Mouse (Mus musculus) retina, postnatal 1 day (tissue): ENCODE results near the gene Zfp651.

Experiments
- DNase-seq: peaks from one replicate; pipeline ENCODE4 v3.0.0-alpha.2; 2012

Zfp651 gene

DNA sequence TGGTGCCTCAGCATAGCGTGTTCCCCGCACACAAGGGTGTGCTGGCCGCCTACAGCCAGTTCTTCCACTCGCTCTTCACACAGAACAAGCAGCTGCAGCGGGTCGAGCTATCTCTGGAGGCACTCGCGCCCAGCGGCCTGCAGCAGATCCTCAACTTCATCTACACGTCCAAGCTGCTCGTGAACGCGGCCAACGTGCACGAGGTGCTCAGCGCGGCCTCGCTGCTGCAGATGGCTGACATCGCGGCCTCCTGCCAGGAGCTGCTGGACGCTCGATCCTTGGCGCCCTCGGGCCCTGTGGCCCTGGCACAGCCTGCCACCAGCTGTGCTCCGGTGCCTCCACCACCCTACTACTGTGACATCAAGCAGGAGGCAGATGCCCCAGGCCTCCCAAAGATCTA is 3.6 kb downstream of the Zfp651 start:
- peak; percentile 41 for DNase-seq

DNA sequence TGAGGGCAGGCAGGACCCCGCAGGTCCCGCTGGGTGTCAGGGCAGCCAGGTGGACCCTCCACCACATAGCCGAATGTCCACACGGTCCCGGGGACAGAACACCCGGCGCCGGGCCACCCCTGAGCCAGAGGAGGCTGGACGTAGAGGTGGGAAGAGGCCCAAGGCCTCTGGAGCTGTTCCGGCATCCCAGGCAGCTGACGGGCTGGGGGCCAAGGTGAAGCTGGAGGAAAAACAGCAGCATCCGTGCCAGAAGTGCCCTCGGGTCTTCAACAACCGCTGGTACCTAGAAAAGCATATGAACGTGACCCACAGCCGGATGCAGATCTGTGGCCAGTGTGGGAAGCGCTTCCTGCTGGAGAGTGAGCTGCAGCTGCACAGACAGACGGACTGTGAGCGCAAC is 4.6 kb downstream of the Zfp651 start:
- no peak for DNase-seq

DNA sequence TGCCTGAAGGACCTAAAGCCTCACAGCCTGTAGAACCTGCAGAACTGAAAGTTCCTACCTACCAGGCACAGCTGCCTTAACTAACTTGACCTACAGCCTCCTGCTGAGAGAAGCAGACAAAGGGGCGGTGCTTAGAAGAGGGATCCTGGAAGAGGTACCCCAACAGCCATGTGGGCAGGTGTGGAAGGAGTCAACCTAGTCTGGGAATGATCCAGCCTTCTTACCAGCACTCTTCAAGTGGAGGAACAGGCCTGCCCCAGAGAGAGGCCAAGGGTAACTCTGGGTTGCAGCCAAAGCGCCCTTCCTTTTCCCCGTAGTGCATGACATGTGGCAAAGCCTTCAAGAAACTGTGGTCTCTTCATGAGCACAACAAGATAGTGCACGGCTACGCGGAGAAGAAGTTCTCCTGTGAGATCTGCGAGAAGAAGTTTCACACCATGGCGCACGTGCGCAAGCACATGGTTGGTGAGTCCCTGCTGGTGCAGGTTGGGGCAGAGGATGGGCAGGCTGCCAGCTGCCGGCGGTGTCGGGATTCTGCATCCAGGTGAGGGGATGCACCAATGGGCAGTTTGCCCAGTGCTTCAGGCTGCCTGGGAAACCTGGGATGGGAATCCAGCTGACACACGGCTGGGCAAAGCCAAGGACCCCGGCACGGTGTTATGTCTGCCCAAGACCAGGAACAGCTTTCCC is 6.2 kb downstream of the Zfp651 start:
- no peak for DNase-seq

DNA sequence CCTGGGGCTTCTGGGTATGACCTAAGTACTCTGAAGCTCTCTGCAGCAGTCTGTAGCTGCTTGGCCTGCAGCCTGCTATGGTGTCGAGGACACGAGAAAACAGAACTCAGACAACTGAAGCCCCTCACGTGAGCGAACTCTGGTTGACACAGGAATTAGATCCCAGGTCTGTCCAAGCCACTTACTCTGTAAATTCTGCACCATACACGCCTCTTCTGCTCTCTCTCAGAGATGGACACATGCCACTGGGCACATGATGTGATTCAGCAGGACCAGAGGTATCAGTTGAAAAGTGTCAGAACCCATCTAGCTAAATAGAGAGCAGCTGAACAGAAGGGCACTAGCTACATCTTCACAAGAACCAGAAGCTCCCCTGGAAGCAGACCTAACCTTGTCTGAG is 13.3 kb downstream of the Zfp651 start:
- no peak for DNase-seq

DNA sequence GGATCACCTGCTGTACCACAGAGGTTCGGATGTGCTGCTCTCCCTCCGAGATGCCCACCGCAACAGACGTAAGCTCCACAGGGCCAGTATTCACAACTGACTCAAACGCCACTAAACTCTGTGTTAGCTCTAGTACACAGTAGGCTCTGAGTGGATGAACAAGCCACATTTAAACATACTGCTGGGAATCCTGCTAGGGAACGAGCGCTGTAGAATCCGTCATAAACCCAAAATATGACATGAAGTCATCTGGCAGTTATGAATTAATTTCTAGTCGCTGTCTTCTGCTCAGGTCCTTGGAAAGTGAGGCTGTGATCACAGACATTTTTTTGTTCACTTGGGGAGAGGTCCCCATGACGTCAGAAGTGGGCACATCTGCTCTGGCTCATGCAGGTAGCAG is 16.8 kb downstream of the Zfp651 start:
- DNase-seq, result no peak

DNA sequence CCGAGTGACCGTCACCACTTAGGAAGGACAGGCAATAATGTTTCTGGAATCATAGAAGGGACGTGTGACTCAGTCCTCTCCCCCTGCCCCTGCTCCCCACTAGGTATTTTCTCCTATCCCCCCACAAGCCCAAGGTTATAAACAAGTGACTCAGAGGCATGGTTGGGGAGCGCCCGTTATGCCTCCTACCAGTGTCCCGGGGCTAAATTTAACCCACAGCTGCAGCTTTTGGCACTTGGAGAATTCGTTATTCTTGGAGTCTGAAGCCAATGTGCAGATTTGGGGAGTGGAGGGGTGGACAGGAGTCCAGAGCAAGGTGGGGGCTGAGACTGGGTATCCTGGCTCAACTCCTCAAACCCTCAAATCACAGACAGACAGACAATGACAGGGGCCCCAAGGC is 17.4 kb downstream of the Zfp651 start:
- no peak for DNase-seq

DNA sequence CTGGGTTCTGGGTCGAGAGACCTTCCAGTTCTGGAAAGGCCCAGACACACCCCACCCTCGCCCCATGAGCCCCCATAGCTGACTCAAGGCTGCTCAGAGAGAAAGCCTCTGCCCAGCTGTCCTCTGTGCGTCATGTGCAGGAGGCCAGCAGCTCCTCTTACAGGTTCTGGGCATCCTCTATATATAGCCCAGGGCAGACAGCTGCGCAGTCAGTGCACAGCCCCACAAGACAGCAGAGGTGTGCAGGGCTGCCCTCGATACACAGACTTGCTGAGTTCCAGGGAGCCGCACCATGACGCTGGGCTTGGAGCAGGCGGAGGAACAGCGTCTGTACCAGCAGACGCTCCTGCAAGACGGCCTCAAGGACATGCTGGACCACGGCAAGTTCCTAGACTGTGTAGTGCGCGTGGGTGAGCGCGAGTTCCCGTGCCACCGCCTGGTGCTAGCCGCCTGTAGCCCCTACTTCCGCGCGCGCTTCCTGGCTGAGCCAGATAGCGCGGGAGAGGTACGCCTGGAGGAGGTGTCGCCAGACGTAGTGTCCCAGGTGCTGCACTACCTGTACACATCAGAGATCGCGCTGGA is 18.4 kb downstream of the Zfp651 start, which contains the start of gene Klhl40:
Klhl40 (plus strand) TSS at position 124 of the 582 bp plus-strand sequence.
- no peak for DNase-seq

DNA sequence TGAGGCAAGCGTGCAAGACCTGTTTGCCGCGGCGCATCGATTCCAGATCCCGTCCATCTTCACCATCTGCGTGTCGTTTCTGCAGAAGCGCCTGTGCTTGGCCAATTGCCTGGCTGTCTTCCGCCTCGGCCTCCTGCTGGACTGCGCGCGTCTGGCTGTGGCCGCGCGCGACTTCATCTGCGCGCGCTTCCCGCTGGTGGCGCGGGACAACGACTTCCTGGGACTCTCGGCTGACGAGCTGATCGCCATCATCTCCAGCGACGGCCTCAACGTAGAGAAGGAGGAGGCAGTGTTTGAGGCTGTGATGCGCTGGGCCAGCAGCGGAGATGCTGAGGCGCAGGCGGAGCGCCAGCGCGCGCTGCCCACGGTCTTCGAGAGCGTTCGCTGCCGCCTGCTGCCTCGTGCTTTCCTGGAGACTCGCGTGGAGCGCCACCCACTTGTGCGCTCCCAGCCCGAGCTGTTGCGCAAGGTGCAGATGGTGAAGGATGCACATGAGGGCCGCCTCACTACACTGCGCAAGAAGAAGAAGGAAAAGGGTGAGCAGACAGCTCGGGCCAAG is 19.0 kb downstream of the Zfp651 start:
- peak; percentile 74 for DNase-seq

DNA sequence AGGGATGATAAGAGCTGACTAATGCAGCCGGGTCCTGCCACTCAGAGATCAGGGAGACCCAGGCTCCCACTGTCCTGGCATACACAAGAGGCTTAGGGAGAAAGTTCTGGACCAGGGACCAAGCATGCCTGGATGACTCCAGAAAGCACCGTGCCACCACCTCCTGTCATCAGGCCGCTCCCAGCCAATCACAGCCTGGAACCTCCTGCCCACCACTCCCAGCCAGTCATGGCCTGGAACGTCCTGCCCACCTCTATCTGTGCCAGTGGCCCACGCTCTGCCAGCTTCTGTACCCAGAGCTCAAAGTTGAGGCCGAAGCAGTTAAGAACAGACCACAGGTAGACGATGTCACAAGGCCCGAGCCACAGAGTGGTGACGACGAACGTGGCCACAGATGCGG is 25.7 kb downstream of the Zfp651 start:
- DNase-seq, result no peak

DNA sequence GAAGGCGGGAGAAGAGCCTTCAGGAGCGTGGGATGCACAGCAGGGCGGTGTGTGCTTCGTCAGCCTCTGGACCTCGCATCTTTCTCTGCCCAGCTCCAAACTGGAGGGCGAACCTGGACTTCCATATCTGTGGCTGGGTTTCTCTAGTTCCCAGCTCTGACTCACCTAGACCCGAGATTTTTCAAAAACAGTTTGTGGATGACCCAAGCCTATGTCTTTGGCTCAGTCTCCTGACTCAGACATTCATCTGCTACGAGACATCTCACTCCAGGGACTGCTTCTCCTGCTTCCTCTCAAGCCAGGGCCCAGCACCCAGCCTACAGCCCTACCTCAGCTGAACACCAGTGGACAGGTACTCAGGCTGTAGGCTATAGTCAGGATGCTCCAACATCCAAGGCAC is 26.1 kb downstream of the Zfp651 start:
- no peak for DNase-seq

DNA sequence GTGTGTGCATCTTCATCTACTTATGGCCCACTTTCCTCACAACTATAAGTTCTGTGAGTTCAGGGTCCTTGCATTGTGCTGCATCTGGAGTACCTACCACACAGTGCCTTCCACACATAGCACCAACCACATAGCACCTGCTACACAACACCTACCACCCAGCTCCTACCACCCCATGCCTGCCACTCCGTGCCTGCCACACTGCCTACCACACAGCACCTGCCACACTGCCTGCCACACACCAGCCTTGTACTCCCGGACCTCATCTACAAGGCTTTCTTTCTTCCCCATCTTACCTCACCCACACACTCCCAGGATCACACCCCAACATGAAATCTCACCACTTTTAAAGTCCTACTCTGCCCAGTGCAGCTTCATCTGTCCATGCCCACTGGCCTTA is 27.2 kb downstream of the Zfp651 start:
- DNase-seq, result no peak

DNA sequence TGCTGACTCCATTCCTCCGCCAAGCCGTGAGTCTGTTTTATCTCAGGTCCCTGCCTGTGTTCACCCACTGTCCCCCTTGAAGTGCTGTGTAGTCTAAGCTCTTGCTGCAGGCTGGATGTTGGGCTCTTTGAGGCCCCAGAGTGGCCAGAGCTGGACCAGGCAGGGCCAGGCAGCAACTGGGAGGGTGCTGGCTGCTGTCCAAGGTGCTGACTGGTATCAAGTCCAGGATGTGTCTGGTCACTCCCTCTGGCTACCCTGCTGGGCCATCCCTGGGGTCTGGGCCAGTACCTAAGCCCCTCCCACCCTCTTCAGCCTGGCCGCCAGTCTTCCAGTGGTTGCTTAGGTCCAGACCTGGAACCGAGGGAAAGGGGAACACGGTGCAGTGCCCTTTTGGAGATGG is 32.1 kb downstream of the Zfp651 start:
- DNase-seq, result peak; percentile 76

DNA sequence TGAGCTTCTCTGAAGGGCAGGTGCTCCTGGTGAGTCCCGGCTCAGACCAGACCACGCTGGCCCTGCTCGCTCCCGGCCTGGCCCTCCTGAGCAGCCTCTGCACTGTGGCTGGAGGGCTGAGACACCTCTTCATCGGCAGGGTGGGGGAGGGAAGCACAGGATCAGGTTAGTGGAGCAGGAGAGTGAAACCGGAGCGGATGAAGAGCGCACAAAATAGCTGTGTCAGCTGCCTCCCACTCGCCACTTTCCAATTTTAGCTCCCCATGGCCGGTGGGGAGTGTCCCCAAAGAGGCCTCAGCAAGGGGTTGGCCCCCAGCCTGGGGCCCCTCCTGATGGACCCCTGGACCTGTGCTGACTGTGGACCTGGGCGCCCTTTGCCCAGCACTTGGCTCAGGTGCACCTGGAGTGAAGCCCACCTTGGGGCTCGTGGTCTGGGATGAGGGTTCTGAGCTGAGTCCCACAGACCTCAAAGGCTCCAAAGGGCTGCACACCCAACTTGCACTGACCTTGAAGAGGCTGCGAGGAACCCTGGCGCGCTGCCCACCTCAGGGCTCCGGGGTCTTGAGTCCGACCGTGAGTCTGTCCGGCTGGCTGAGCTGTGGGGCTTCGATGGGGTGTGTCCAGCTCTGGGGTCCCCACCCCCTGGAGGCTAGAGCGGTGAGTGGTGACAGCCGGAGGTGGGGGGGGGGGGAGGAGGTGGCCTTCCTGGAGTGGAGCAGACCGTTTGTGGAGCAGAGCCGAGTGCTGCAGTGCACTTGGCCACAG is 32.8 kb downstream of the Zfp651 start, which contains the start of gene Hhatl:
Hhatl (minus strand) TSS at position 751 of the 765 bp plus-strand sequence.
- DNase-seq, result no peak

DNA sequence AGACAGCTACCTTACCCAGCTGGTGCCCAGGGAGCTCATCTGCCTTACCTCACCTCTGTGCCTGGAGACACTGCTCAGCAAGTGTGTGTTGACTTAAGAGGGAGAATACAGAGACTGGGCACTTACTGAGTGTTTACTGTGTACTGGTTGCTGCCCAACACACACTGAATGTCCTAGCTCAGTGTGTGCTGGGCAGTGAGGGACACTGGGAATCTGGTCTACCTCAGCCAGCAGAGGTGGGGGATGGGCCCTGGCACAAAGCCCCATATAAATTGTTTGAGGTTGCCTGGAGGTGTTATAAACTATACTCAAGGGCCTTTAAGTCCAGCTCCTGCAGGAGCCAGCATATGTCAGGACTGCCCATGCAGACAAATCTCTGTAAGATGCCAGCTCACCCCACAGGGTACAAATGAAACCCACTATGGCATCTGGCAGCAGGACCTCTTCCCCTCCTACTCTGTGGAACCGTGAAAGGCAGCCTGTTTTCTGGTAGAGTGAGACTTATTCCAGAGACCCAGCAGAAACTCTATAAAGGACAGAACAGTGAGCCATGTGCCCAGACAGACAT is 35.9 kb downstream of the Zfp651 start:
- DNase-seq, result no peak

DNA sequence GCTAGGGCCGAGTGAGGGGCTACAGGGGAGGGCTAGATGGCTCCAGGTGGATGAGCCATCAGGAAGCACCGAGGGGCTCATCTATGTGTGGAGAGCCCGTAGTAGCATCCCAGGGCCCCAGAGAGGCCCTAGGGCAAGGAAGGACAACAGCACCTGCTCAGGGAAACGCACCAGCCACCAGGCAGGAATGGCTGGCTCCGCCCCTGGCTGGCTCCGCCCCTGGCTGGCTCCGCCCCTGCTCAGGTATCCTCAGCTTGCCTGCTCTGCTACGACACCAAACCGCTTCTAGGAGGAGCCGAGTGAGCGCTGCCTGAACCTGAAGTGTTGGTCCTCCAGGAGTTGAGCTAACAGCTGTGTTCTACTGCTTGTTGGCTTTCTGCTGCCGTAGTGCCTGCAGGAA is 38.6 kb downstream of the Zfp651 start:
- DNase-seq, result no peak

DNA sequence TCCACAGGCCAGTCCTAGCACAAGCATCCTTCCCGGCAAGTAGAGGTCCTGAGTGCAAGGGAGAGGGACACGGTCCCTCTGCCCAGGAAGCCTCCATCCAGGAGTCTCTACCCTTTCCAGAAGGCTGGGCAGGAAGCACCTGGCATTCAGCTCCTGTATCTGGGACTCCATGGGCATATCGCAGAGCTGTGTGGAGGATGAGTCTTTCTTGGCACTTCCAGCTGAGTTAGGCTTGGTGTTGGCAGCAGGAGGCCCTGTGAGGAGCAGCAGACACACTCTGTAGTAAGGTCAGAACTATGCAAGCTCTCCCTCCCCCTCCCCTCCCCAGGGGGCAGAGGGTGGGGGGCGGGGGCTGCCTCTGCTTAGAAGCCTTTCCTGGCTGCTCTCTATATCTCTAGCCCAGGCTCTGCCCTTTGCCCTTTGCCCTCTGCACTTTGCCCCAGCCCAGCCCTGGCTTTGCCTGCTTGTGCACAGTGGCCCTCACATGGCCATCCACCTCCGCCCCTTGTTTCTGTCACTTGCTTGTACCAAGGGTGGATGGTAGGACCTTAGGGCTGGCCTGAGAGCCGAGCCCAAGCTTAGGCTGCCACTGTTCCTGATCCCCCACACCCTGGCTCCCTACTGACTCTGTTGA is 39.9 kb downstream of the Zfp651 start:
- DNase-seq, result no peak

DNA sequence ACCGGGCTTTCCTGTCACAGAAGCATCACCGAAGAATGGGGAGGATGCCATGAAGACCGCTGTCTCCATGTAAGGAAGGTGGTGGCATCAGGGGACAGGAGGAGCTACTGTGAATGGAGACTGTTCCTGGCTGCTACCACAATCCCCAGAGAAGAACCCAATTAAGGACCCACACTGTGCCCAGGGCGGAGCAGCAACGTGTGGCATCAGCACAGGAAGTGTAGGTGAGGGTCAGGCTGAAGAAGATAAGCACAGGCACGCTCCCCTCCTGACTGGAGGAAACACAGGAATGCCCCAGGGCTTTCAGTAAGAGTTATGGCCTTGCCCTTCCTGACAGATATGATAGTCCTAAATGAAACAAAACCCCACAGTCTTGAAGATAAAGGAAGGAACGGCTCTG is 43.6 kb downstream of the Zfp651 start:
- no peak for DNase-seq

DNA sequence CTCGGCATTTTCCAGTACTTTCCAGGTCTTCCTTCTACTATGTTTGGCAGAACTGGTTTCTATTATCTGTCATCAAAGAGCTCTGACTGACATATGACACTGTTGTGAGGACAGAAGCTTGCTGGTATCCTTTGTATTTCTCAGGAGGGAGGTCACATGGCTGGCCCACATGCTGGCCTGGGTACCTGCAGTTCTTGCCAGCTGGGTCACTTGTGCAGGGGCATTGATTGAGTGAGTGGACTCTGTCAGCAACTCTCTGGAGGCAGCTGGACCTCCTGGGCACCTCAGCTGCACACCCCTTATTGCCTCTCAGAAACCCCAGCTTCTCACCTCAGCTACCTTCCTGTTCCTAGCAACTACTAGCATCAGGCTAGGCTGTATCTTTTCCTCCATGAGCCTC is 48.4 kb downstream of the Zfp651 start:
- DNase-seq, result no peak

DNA sequence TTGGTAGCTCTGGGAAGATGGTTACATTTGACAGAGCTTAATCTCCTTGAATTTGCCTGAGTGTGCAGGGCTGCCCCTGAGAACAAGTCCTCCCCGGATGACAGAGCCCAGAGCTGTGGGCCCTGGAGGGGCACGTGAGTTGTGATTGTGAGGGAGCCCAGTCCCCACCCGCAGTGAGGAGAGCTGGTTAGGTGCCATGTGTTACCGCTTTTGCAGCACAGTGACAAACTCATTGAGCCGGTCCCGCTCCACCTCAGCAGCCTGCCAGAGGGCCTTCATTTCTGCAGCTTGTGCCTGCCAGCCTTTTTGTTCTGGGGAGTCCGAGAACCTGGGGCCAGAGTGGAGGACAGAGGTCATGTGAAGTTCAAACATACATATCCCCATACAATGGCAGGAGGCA is 48.8 kb downstream of the Zfp651 start:
- no peak for DNase-seq

DNA sequence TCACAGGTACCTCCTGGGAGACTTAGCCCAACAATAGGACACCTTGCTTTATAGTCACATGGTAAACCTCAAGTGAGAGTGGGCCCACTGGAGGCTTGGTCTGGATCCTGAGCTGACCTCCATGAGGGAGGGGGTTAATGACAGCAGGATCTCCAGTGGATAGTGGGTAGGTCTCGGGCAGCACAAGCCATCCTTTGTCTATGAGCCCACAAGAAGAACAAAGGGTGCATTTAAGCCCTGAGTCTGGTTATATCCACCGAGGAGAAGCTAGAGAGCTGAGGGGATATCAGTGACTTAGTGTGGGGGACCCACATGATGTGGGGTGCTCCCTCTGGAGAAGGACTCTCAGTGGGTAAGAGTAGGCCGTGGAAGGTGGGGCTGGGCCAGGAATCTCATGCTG is 49.4 kb downstream of the Zfp651 start:
- DNase-seq, result peak; percentile 71

DNA sequence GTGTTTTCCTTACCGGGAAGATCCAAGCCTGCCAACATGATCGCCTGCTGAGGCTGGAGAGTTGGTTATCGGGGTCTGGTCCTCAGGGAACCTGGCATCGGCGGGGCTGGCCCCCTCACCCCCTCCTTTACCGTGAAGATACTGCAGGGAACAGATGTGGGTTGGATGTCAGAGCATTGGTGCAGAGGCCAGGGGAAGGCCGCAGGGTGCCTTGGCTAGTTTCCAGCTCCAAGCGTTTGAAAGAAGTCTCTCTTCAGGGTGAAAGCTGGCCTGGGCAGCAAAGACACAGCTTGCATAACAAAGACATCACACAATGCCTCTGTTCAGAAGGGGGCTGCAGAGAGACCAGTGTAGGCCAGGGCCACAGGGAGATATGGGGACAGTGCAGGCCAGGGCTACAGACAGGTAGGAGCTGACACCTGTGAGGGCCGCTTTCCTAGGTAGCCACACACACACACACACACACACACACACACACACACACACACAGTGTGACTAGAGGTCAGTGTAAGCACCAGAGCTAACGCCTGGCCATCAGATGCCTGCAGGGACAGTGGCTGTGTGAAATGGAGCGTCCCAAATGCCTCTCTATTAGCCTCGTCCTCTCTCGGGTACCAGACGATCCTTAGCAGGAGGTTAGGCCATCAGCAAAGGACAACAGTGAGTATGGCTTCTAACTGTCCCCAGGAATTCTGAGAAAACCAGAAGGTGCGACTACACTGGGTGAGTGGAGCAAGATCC is 51.1 kb downstream of the Zfp651 start:
- peak; percentile 87 for DNase-seq

DNA sequence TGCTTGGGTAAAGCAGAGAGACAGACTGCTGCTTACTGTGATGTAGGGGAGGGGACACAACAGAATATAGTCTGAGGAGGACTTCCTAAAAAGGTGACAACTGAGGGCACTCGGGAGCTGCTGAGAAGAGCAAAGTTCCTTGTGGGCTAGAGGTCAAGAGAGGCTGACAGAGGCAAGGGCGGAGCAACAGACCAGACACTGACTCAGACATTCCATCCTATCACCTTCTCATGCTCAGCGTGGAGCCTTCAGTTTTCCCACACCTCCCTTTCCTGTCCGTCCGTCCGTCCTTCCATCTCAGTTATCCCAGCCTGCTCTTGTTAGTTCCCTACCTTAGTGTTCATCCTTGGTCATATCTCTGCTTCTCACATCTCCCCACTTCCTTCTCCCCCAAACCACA is 56.1 kb downstream of the Zfp651 start:
- no peak for DNase-seq
